Mouse (Mus musculus): ENCODE results near the gene Gtf2a1.
A peak's percentile ranks its signal among the peaks of the same experiment; 100 is the strongest.
"Not testable (repeated sequence)": the region's sequence is repeated elsewhere in the genome, so short reads cannot be mapped to it uniquely, and the experiment has no call there.

The Gtf2a1 gene

DNA sequence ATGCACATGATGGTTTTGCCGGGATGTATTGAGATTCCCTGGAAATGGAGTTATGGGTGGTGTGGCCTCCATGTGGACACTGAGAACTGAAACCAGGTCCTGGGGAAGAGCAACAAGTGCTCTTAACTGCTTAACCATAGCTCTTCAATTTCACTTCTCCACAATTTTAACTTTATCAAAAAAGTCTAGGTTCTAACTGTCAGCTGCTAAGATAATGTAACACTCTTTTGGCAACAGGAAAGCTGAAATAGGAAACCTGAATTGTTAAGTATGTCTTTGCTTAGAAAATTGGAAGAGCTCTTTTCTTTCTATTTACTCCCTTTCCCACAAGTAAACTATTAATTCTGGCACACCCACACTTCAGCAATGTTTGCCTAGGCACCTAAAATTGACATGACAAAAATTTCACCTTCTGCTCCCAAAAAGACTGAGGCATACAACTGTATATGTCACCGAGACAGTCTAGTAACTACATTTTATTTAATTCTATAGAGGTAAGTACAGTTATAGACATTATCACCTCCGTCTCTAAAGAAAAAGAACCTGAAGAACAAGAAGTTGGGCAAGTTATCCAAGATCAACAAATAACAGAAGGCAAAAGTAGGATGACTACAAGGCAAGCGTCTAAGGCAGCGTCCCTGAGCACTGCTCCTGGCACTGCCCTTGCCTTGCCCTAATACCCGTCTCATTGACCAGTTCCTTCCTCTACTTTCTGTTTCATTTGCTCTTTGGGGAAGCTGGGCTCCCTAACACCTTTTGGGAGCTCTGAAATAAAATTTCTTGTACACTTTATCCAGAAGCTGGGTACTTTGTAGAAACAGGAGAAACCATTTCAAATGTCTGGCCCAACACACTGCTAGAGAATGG lies 8.8 kb downstream of the Gtf2a1 start:
- DNase-seq, result no peak

DNA sequence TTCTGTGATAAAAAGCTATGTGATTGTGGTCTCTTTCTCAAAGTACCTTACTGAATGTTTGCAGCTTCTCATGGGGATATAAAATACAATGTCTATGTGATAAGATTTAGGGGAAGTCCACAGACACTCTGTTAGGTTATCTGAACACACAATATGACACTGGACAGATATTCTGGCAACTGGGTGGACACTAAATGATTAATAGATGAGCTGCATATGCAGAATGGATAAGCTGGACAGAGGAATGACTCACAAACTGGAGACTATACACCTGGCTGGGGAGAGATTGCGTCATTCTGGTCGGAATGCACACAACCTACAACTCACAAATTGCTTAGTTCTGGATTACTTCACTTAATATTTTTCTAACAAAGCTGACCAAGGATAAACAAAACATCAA lies 10.6 kb downstream of the Gtf2a1 start:
- no peak for DNase-seq

DNA sequence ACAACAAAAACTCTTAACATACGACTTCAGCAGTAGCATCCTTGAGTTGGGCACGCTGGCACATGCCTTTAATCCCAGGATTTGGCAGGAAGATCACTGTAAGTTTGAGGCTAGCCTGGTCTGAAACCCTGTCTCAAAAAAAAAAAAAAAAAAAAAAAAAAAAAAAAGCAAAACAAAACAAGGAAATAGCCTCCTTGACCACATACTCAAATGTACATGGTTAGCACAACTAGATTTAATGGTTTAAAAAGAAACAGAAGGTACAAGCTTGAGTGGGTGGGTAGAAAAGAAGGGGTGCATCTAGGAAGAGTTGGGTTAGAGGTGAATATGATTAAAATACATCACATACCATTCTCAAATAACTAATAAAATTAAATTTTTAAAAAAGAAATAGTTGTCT lies 18.6 kb downstream of the Gtf2a1 start:
- DNase-seq, result no peak

DNA sequence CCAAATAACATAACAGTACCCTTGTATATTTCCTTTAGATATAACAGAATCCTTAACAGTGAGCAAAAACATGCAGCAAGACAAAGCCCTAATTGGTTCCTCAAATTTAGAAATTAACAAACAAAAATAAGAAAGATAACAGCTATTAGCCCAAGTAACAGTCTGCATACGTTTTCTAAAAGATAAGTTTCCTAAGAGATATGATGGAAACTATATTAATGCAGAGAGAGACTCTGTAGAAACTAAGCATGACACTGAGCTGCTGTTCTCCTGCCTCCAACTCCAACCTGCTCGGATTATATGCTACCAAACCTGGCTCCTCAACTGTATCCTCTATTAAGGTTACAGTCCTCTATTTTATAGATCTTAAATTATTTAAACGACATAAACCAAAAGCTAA lies 21.0 kb downstream of the Gtf2a1 start:
- no peak for DNase-seq

DNA sequence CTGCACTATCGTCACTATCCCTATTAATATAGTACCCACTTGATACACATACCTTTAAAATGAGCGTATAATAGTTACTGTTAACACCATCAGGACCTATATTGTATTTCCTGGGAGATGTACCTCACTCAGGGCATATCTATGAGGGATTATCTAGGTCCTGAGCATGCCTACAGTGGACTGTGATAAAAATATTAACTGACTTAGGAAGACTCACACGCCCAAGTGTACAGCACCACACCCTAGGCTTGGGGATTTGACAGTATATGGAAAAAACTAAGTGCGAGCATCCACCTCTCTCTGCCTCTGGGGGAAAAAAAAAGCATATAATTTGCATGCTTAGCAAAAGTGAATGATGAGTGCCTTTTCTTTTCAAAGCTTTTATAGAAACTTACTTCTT lies 23.1 kb downstream of the Gtf2a1 start:
- no peak for DNase-seq

DNA sequence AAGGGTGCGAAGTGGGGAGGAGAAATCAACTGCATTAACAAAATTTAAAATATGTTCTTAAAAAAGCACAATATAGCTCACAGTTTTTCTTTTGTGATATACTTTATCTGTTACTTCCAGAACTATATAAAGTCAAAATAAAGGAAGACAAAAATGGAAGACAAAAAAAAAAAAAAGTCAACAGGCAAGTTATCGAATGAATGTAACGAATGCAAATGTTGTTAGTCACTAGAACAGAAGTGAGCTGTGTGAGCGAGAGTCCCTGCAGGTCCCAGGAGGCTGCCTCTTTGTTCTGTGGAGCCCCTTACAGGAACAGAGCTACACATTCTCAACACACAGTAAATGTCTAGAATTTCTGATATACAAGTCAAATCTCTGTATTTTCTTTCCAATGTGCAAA lies 32.1 kb downstream of the Gtf2a1 start:
- DNase-seq, result not testable (repeated sequence)

DNA sequence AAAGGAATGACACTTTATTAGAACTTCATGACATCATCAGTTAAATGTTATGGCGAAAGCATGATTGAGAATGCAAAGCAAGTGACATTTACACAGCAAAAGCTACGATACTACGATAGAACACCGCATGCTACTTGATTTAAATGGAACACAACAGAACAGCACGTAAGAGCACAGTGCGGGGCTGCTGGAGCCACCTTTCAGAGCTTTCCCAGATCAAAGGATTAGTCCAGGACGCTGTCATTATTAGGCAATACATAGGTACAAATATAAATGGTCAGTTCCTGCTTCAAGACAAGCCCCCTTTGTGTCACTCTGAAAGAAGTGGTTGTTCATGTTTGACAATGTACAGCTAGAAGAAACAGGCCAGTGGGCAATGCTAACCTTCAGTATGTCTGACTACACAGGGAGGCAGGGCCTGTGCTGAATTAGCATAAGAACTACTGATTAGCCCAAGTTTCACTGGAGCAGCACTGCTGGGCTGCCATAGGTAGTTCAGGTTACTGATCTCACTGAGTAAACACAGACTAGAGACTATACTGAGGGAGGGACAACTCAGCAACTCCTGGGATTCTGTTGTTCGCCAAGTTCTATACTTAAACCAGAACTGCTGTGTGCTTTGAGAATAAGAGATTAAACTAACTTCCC lies 32.8 kb downstream of the Gtf2a1 start:
- not testable (repeated sequence) for DNase-seq

DNA sequence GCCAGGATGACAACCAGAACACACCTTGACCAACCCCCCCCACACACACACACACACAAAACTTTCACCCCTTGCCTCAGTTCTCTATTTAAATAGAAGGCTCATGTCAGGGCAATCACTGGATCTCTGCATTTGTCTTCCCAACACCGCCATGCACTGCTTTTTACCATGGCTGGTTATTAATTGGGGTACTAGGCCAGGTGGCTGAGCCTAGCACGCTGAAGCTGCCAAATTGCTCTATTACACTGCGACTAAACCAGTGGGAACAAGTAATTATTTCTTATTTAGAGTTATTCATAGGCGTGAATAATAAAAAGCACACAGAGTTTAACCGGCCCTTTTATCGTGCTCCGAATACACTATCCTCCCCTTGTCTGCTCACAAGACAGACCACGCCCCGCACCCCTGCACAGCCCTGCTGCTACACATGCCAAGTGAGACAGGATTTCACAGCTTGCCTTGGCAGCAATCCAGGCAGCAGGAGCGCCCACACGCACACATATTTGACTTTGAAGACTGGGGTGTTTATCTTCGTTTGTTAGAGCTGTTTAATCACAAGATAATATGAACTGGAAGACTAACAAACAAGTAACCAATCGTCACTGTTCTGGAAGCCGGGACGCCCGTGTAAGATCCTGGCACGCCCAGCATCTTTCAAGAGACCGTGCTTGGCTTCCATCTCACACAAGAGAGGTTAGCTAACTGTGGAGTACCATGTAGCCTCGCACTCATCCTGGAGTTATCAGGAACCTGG lies 38.3 kb downstream of the Gtf2a1 start:
- peak; percentile 96 for DNase-seq

DNA sequence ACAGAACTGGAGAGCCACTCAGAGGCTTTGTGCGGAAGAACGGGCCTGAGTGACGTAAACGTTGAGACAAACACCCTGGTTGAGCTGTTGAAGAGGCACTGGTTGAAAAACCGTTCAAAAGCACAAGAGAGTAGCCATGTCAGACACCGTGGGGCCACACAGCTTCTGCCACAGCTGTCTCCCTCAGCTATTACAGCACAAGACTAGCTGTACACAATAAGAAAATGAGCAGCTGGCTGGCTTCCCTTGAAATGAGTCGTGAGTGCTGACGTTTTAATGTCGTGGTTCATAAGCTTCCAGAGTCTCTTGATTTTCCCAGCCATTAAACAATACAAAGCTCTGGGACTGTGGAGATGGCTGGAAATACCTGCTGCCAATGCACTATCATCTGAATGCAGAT lies 40.8 kb downstream of the Gtf2a1 start:
- peak; percentile 76 for DNase-seq

DNA sequence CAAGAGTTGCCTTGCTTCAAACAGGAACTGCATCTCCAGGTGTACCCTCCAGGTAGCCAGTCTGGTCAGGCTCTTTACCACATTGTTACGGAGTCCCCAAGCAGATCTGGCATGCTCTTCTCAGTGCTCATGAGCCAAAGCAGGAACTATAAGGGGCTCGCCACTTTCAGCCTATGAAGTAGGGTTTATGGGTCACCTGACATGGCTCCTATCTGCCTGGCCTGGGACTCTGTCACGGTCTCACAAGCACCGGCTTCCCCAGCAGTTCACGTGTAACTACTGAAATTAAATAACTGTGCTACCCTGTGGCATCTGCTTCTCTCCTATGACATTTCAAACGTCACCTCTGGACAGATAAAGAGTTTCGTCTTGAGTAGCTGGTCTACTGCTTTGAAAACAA lies 50.1 kb downstream of the Gtf2a1 start:
- peak; percentile 61 for DNase-seq

DNA sequence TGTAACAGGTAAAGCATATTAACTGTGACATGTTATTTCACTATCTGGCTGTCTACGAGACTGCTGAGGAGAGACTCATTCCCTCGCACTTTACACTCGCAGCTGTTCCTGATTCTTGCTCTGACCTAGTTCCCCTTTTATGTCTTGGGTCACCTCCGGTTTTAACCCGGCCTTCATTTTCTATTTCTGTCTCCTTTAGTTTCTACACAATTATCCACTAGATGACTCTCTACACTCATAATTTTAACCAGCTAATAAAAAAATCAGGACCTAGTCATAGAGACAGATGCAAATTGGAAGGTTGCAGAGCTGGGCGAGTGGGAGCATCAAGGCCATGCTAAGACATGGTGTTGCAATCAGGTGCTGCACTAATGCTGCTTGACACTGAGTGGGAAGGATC lies 55.8 kb downstream of the Gtf2a1 start:
- peak; percentile 61 for DNase-seq

DNA sequence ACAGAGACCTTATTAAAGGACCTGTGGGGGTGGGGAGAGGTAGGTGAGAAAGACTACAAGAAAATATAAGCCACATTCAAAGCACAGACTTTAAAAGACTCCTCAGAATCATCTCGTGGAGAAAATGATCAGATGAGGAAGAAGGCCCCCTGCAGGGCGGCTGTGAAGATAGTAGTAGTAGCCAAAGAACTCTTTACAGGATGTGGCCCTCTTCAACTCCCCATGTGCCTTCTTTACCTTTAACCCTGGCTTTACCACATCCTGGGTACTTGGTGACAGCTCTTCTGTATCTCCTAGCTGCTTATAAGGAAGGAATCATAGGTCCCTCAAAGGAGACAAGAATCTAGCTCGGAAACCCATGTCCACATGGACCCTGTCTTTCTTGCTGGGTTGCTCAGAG lies 66.7 kb downstream of the Gtf2a1 start:
- DNase-seq, result peak; percentile 64

DNA sequence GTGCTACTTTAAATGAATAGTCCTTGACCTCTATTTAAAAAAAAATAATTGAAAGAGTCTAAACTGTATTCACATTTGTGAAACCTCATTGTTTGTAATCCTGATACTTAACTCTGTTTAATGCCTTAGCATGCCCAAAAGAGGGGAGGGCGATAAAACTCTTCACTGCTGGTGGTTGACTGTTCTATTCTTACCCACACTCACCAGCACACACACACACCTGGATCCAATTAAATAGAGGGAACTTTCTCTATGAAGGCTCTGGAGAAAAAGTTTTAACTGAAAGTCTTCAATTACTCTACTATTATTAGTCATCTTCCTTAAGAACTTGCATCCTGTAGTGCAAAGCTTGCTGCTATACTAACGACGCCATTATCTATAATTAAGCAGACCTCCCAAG lies 72.5 kb downstream of the Gtf2a1 start:
- peak; percentile 21 for DNase-seq

DNA sequence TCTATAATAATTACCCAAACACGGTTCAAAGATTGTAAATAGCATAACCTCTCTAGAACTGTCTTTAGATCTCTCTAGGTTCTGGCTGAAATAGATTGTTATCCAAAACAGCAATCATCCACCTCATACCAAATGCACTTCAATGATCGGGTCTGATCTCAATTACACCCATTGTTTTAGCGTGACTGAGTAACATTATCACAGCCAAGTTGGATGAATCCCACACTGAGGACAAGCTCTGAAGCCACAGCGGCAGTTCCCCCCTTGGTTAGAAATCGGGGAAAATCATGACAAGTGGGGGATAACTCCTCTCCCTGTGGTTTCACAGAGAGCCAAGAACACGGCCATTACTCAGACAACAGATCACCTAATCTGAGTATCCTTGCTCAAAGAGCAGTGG lies 76.3 kb downstream of the Gtf2a1 start:
- DNase-seq, result peak; percentile 13

DNA sequence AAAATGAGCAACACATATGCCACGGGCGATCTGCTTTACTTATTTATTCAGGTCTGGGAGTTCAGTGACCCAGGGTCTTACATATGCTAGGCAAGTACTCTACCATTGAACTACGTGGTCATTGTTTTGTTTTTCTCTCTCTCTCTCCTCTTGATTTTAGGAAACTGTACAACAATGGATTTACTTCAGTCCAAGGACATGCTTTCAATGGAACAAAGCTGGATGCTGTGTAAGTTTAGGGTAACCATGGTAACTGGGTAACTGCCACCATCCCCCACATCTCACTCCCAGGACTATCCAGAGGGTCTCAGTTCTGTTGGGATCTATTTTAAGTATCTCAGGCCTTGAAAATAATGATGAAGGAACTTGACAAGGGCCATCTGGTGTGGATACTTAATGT lies 78.5 kb downstream of the Gtf2a1 start:
- peak; percentile 43 for DNase-seq
